Mouse (Mus musculus) cerebellum, adult 8-10 months (tissue): ENCODE measurements around the gene Kcnk7.
"Not testable (repeated sequence)": the region's sequence is repeated elsewhere in the genome, so short reads cannot be mapped to it uniquely, and the experiment has no call there.

Source experiments
- DNase-seq: peaks from one replicate; pipeline ENCODE4 v3.0.0; 2022

The Kcnk7 gene

GRCm38 (mm10) chr19:5704163-5704800, at the start of gene Kcnk7:
Gene Kcnk7, plus strand, starts transcription at chr19:5704367.
- DNase-seq, result no peak

- DNase-seq, result no peak
Observed at GRCm38 (mm10) chr19:5654720-5655298, 49.4 kb upstream of the Kcnk7 start.

- DNase-seq, result no peak
Observed at GRCm38 (mm10) chr19:5660942-5661751, 43.0 kb upstream of the Kcnk7 start.

- DNase-seq, result no peak
Observed at GRCm38 (mm10) chr19:5662310-5662709, 41.9 kb upstream of the Kcnk7 start.

- peak; percentile 52 for DNase-seq
Observed at GRCm38 (mm10) chr19:5662981-5663913, 40.9 kb upstream of the Kcnk7 start, which contains the start of gene Sipa1. Gene Sipa1, minus strand, starts transcription at chr19:5663707.

- no peak for DNase-seq
Observed at GRCm38 (mm10) chr19:5664669-5665257, 39.4 kb upstream of the Kcnk7 start.

GRCm38 (mm10) chr19:5665465-5665864, 38.7 kb upstream of the Kcnk7 start:
- DNase-seq, result no peak

GRCm38 (mm10) chr19:5666386-5666785, 37.8 kb upstream of the Kcnk7 start:
- no peak for DNase-seq

GRCm38 (mm10) chr19:5668372-5668771, 35.8 kb upstream of the Kcnk7 start:
- DNase-seq, result no peak

GRCm38 (mm10) chr19:5680432-5680831, 23.7 kb upstream of the Kcnk7 start:
- DNase-seq, result no peak

GRCm38 (mm10) chr19:5684236-5684635, 19.9 kb upstream of the Kcnk7 start:
- no peak for DNase-seq

GRCm38 (mm10) chr19:5684985-5685384, 19.2 kb upstream of the Kcnk7 start:
- DNase-seq, result no peak

- no peak for DNase-seq
Observed at GRCm38 (mm10) chr19:5685431-5685830, 18.7 kb upstream of the Kcnk7 start.

GRCm38 (mm10) chr19:5685861-5686260, 18.3 kb upstream of the Kcnk7 start:
- no peak for DNase-seq

GRCm38 (mm10) chr19:5686437-5686836, 17.7 kb upstream of the Kcnk7 start:
- no peak for DNase-seq

GRCm38 (mm10) chr19:5686954-5687353, 17.2 kb upstream of the Kcnk7 start:
- not testable (repeated sequence) for DNase-seq

GRCm38 (mm10) chr19:5687738-5688137, 16.4 kb upstream of the Kcnk7 start:
- no peak for DNase-seq

- peak; percentile 96 for DNase-seq
Observed at GRCm38 (mm10) chr19:5688200-5689087, 15.7 kb upstream of the Kcnk7 start, which contains the start of the genes Map3k11 and Pcnx3. Gene Map3k11, plus strand, starts transcription at chr19:5688742. Gene Pcnx3, minus strand, starts transcription at chr19:5688908.

- no peak for DNase-seq
Observed at GRCm38 (mm10) chr19:5689088-5689428, 15.1 kb upstream of the Kcnk7 start.

GRCm38 (mm10) chr19:5689565-5690342, 14.4 kb upstream of the Kcnk7 start:
- peak; percentile 66 for DNase-seq
